Mouse (Mus musculus): ENCODE measurements around the gene Gm10570.

Gm10570 gene

GRCm38 (mm10) chr4:130315771-130316527, 7.5 kb upstream of the Gm10570 start:
- no peak for TF ChIP-seq GATA4 (IDR thresholded peaks at IDR 0.05; ENCODE audit: insufficient replicate concordance, low read length)

GRCm38 (mm10) chr4:130313552-130313951, 5.1 kb upstream of the Gm10570 start:
- TF ChIP-seq GATA4 (IDR thresholded peaks at IDR 0.05; ENCODE audit: insufficient replicate concordance, low read length): no peak

GRCm38 (mm10) chr4:130312526-130312925, 4.1 kb upstream of the Gm10570 start:
- no peak for TF ChIP-seq GATA4 (IDR thresholded peaks at IDR 0.05; ENCODE audit: insufficient replicate concordance, low read length)

- TF ChIP-seq GATA4 (IDR thresholded peaks at IDR 0.05; ENCODE audit: insufficient replicate concordance, low read length): no peak
These were observed 780 bp upstream of the Gm10570 start for GRCm38 (mm10) chr4:130309254-130309653.

GRCm38 (mm10) chr4:130307851-130308230, 633 bp downstream of the Gm10570 start:
- no peak for TF ChIP-seq GATA4 (IDR thresholded peaks at IDR 0.05; ENCODE audit: insufficient replicate concordance, low read length)

GRCm38 (mm10) chr4:130306796-130307630, 1.5 kb downstream of the Gm10570 start:
- no peak for TF ChIP-seq GATA4 (IDR thresholded peaks at IDR 0.05; ENCODE audit: insufficient replicate concordance, low read length)

GRCm38 (mm10) chr4:130304746-130305145, 3.7 kb downstream of the Gm10570 start:
- TF ChIP-seq GATA4 (IDR thresholded peaks at IDR 0.05; ENCODE audit: insufficient replicate concordance, low read length): no peak

- no peak for TF ChIP-seq GATA4 (IDR thresholded peaks at IDR 0.05; ENCODE audit: insufficient replicate concordance, low read length)
These were observed 6.1 kb downstream of the Gm10570 start for GRCm38 (mm10) chr4:130302285-130302870.

- no peak for TF ChIP-seq GATA4 (IDR thresholded peaks at IDR 0.05; ENCODE audit: insufficient replicate concordance, low read length)
These were observed 8.8 kb downstream of the Gm10570 start for GRCm38 (mm10) chr4:130299629-130300018.

GRCm38 (mm10) chr4:130298877-130299628, 9.4 kb downstream of the Gm10570 start:
- no peak for TF ChIP-seq GATA4 (IDR thresholded peaks at IDR 0.05; ENCODE audit: insufficient replicate concordance, low read length)

- TF ChIP-seq GATA4 (IDR thresholded peaks at IDR 0.05; ENCODE audit: insufficient replicate concordance, low read length): no peak
These were observed 11.3 kb downstream of the Gm10570 start for GRCm38 (mm10) chr4:130297123-130297529.

- TF ChIP-seq GATA4 (IDR thresholded peaks at IDR 0.05; ENCODE audit: insufficient replicate concordance, low read length): no peak
These were observed 12.1 kb downstream of the Gm10570 start for GRCm38 (mm10) chr4:130296243-130296965.

- no peak for TF ChIP-seq GATA4 (IDR thresholded peaks at IDR 0.05; ENCODE audit: insufficient replicate concordance, low read length)
These were observed 13.3 kb downstream of the Gm10570 start for GRCm38 (mm10) chr4:130295047-130295745.

GRCm38 (mm10) chr4:130294513-130294912, 14.0 kb downstream of the Gm10570 start:
- TF ChIP-seq GATA4 (IDR thresholded peaks at IDR 0.05; ENCODE audit: insufficient replicate concordance, low read length): no peak
